25 mouse cellular contexts compared by ENCODE assay signal in the genomic region with DNA sequence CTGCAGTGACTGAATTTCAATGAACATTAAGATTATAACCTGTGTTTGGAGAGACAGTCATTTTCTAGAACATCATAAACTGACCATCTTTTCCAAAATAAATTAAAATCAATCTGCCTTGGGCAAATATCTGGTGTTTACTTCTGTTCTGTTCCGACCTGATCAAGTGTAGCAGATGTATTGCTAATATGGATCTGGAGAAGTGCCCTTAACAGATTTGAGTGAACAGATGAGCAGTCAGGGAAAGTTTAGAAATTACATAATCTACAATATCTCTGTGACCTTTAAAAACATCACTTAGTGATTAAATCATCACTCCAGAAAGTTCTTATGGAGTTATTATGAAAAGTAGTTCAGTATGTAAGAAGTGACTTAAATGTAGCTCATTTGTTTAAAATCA.
"Had no signal": no experiment of that assay in that cellular context is flagged by ENCODE, and none has a peak within 500 bp of the region (broad histone marks: within the 10 kb centered on the region; RNA-seq: fewer than 3 reads in every experiment).

No protein-coding gene starts in this region.

- DNase-seq: kidney, adult 11 months; kidney, adult 8-10 months; kidney, postnatal 10 days; kidney, postnatal 36 days; liver; lung, adult 18-20 months; lung, postnatal 10 days; lung, postnatal 36 days; retina, postnatal 1 day; right cerebral cortex, postnatal 25 days; spleen, adult 18-20 months; thymus, postnatal 25 days had no signal

- H3K4me3 ChIP-seq: intestine, embryonic 15.5 days; kidney, embryonic 15.5 days; limb, embryonic 10.5 days; limb, embryonic 13.5 days; liver, embryonic 12.5 days; liver, embryonic 15.5 days; lung, embryonic 15.5 days; megakaryocyte, embryonic 14.5 days; midbrain, embryonic 10.5 days; midbrain, embryonic 13.5 days; myocyte; neural tube, embryonic 13.5 days had no signal

- H3K27ac ChIP-seq: intestine, embryonic 15.5 days; kidney, embryonic 15.5 days; limb, embryonic 10.5 days; limb, embryonic 13.5 days; liver, embryonic 12.5 days; liver, embryonic 15.5 days; lung, embryonic 15.5 days; midbrain, embryonic 10.5 days; midbrain, embryonic 13.5 days; neural tube, embryonic 13.5 days; stomach, postnatal 0 days had no signal
